Mouse (Mus musculus): ENCODE measurements at regions not wholly inside any gene's neighbourhood (a gene's known extent, or its start where the extent isn't known, plus 50 kb on each side); places are given as distances from the start of the nearest gene placed in this dataset.

GRCm38 (mm10) chr14:105584632-105585031 lies 312.0 kb downstream of the Spry2 start:
- no peak for DNase-seq (ENCODE audit: low spot score in 2 of 2)

GRCm38 (mm10) chr14:105583497-105583896 lies 313.1 kb downstream of the Spry2 start:
- no peak for DNase-seq (ENCODE audit: low spot score in 2 of 2)

- no peak for DNase-seq (ENCODE audit: low spot score in 2 of 2)
Measured at GRCm38 (mm10) chr14:105576266-105576665, 317.9 kb downstream of the Ndfip2 start.

GRCm38 (mm10) chr14:105572036-105572891 lies 313.9 kb downstream of the Ndfip2 start:
- DNase-seq (ENCODE audit: low spot score in 2 of 2) = no peak

- no peak for DNase-seq (ENCODE audit: low spot score in 2 of 2)
Measured at GRCm38 (mm10) chr14:105570156-105570555, 311.8 kb downstream of the Ndfip2 start.

GRCm38 (mm10) chr14:105565827-105566226 lies 307.5 kb downstream of the Ndfip2 start:
- no peak for DNase-seq (ENCODE audit: low spot score in 2 of 2)

GRCm38 (mm10) chr14:105562843-105563242 lies 304.5 kb downstream of the Ndfip2 start:
- DNase-seq (ENCODE audit: low spot score in 2 of 2) = no peak

GRCm38 (mm10) chr14:105556813-105557212 lies 298.4 kb downstream of the Ndfip2 start:
- DNase-seq (ENCODE audit: low spot score in 2 of 2) = no peak

- no peak for DNase-seq (ENCODE audit: low spot score in 2 of 2)
Measured at GRCm38 (mm10) chr14:105544066-105544465, 285.7 kb downstream of the Ndfip2 start.

GRCm38 (mm10) chr14:105542486-105543145 lies 284.2 kb downstream of the Ndfip2 start:
- DNase-seq (ENCODE audit: low spot score in 2 of 2) = no peak

- DNase-seq (ENCODE audit: low spot score in 2 of 2) = no peak
Measured at GRCm38 (mm10) chr14:105542090-105542485, 283.7 kb downstream of the Ndfip2 start.

- DNase-seq (ENCODE audit: low spot score in 2 of 2) = no peak
Measured at GRCm38 (mm10) chr14:105532168-105532745, 273.9 kb downstream of the Ndfip2 start.

- DNase-seq (ENCODE audit: low spot score in 2 of 2) = no peak
Measured at GRCm38 (mm10) chr14:105528107-105528506, 269.7 kb downstream of the Ndfip2 start.

- DNase-seq (ENCODE audit: low spot score in 2 of 2) = no peak
Measured at GRCm38 (mm10) chr14:105523849-105524248, 265.5 kb downstream of the Ndfip2 start.

GRCm38 (mm10) chr14:105522279-105522678 lies 263.9 kb downstream of the Ndfip2 start:
- no peak for DNase-seq (ENCODE audit: low spot score in 2 of 2)

- no peak for DNase-seq (ENCODE audit: low spot score in 2 of 2)
Measured at GRCm38 (mm10) chr14:105518706-105519105, 260.3 kb downstream of the Ndfip2 start.

- DNase-seq (ENCODE audit: low spot score in 2 of 2) = no peak
Measured at GRCm38 (mm10) chr14:105514413-105514812, 256.0 kb downstream of the Ndfip2 start.

GRCm38 (mm10) chr14:105512914-105513677 lies 254.7 kb downstream of the Ndfip2 start:
- DNase-seq (ENCODE audit: low spot score in 2 of 2) = no peak

GRCm38 (mm10) chr14:105511826-105512225 lies 253.5 kb downstream of the Ndfip2 start:
- DNase-seq (ENCODE audit: low spot score in 2 of 2) = no peak

- no peak for DNase-seq (ENCODE audit: low spot score in 2 of 2)
Measured at GRCm38 (mm10) chr14:105511135-105511534, 252.8 kb downstream of the Ndfip2 start.

- no peak for DNase-seq (ENCODE audit: low spot score in 2 of 2)
Measured at GRCm38 (mm10) chr14:105505261-105505660, 246.9 kb downstream of the Ndfip2 start.

Data from gastrocnemius, postnatal 4 days (tissue).